ENCODE assay signal across 8 mouse cellular contexts in the genomic region with DNA sequence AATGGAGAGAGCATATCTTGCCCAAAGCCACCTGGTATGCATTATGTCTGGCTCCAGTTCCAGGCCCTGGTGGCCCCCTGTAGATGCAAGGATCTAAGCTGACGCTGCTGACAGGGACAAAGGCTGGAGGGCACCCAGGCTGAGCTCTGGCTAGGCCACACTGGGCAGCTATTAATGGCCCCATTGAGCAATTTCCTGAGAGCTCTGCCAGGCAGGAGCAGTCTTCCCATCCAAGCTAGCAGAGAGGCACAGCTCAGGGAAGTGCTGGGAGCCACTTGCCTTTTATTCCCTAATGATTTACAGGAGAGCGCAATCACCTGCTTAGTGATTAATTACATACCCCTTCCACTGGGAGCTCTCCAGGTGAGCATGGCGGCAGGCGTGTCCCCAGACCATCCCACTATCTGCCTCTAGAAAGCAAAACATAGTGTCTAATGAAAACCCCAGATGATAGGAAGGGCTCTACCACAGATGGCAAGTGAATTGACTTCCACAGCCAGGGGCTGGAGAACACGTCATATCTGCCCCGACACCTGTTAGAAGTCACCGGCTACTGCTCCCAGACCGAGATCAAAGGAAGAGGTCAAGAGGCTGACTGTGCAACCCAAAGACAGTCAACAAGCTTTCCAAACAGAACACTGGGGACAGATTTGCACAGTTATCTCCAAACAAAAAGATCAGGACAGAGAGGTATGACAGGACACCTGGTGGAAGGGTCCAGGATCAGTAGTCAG. TPM values are rescaled to one million over a fixed set of nuclear protein-coding genes. Genes with fewer than 3 reads are reported as not detected.
DNase-seq lines count a peak whose midpoint lies in the region; ATAC-seq and TF ChIP-seq lines count a peak whose summit lies in the region.

No protein-coding gene starts in this region.

- peak; percentile 56; the same call in 1 of the 2 replicates for ATAC-seq in stomach, embryonic 15.5 days (ENCODE audit: insufficient read depth, low FRiP score, low read depth)
- ATAC-seq in stomach, postnatal 0 days (ENCODE audit: low FRiP score, low TSS enrichment), result no peak
- no peak; the same call in 1 of the 2 replicates for ATAC-seq in intestine, embryonic 14.5 days (replicated peaks; ENCODE audit: low FRiP score, low TSS enrichment, low read depth)
- peak; percentile 73 for ATAC-seq in liver, embryonic 12.5 days
- ATAC-seq in hindbrain, embryonic 11.5 days (ENCODE audit: low FRiP score), result no peak

- DNase-seq in stomach, postnatal 0 days (ENCODE audit: low spot score), result no peak
- no peak for DNase-seq in intestine, embryonic 14.5 days (ENCODE audit: low spot score)
- peak; percentile 83 for DNase-seq in yolk sac, embryonic 10.5 days (ENCODE audit: low spot score)
- no peak for DNase-seq in thymus, postnatal 10 days (ENCODE audit: low spot score in 2 of 2)
- DNase-seq in hindbrain, embryonic 11.5 days (ENCODE audit: low spot score), result no peak
- no peak for DNase-seq in cerebellum, adult 8-10 months

- peaks cover 10% of the 10 kb centered on the region for H3K4me1 ChIP-seq in stomach, embryonic 15.5 days
- peaks cover 4% of the 10 kb centered on the region; the same call in 1 of the 2 replicates for H3K4me1 ChIP-seq in stomach, postnatal 0 days (replicated peaks; ENCODE audit: control insufficient read depth, insufficient read depth)
- H3K4me1 ChIP-seq in intestine, embryonic 14.5 days (replicated peaks; ENCODE audit: control insufficient read depth, insufficient read depth, low read length), result peaks cover 7% of the 10 kb centered on the region
- peaks cover 19% of the 10 kb centered on the region for H3K4me1 ChIP-seq in liver, embryonic 12.5 days
- H3K4me1 ChIP-seq in hindbrain, embryonic 11.5 days (replicated peaks; ENCODE audit: control insufficient read depth, insufficient read depth, low read length), result no peaks in the 10 kb centered on the region

- H3K27me3 ChIP-seq in stomach, embryonic 15.5 days (replicated peaks), result no peaks in the 10 kb centered on the region
- H3K27me3 ChIP-seq in stomach, postnatal 0 days (ENCODE audit: control insufficient read depth, insufficient read depth, low read length), result no peaks in the 10 kb centered on the region
- no peaks in the 10 kb centered on the region for H3K27me3 ChIP-seq in intestine, embryonic 14.5 days (replicated peaks; ENCODE audit: control insufficient read depth, insufficient read depth, low read length)
- no peaks in the 10 kb centered on the region for H3K27me3 ChIP-seq in liver, embryonic 12.5 days (replicated peaks)
- no peaks in the 10 kb centered on the region for H3K27me3 ChIP-seq in hindbrain, embryonic 11.5 days (ENCODE audit: control insufficient read depth, insufficient read depth, low read length)

- WGBS in stomach, embryonic 15.5 days, result 75% methylated on average over 8 of the region's 8 CpGs
- 71% methylated on average over 8 of the region's 8 CpGs for WGBS in stomach, postnatal 0 days
- WGBS in intestine, embryonic 14.5 days, result 79% methylated on average over 8 of the region's 8 CpGs
- WGBS in liver, embryonic 12.5 days (ENCODE audit: insufficient replicate concordance), result 71% methylated on average over 8 of the region's 8 CpGs
- 91% methylated on average over 8 of the region's 8 CpGs for WGBS in hindbrain, embryonic 11.5 days

- TF ChIP-seq EP300 in stomach, postnatal 0 days (optimal IDR thresholded peaks at IDR 0.05), result no peak

- no peak for TF ChIP-seq CTCF in stomach, postnatal 0 days (IDR thresholded peaks at IDR 0.05; ENCODE audit: low read depth)

- no peak overlapping the region for H3K9ac ChIP-seq in stomach, embryonic 15.5 days
- H3K9ac ChIP-seq in stomach, postnatal 0 days (ENCODE audit: low read length), result no peak overlapping the region
- H3K9ac ChIP-seq in intestine, embryonic 14.5 days (ENCODE audit: low read length), result no peak overlapping the region
- no peak overlapping the region for H3K9ac ChIP-seq in liver, embryonic 12.5 days
- H3K9ac ChIP-seq in hindbrain, embryonic 11.5 days (ENCODE audit: low read depth, low read length), result no peak overlapping the region

- H3K9me3 ChIP-seq in stomach, embryonic 15.5 days, result no peaks in the 10 kb centered on the region
- no peaks in the 10 kb centered on the region for H3K9me3 ChIP-seq in stomach, postnatal 0 days (ENCODE audit: control insufficient read depth, low read length)
- H3K9me3 ChIP-seq in intestine, embryonic 14.5 days (ENCODE audit: control insufficient read depth, low read length), result peaks cover 4% of the 10 kb centered on the region; the same call in 1 of the 2 replicates
- H3K9me3 ChIP-seq in liver, embryonic 12.5 days (replicated peaks), result 0 out of 2 replicates have a peak, but pooled peaks cover 4% of the 10 kb centered on the region
- H3K9me3 ChIP-seq in hindbrain, embryonic 11.5 days (ENCODE audit: control insufficient read depth, low read length), result no peaks in the 10 kb centered on the region

- H3K27ac ChIP-seq in stomach, embryonic 15.5 days, result peak overlapping the region; percentile 38; the same call in 1 of the 2 replicates
- H3K27ac ChIP-seq in stomach, postnatal 0 days (replicated peaks), result no peak overlapping the region
- H3K27ac ChIP-seq in intestine, embryonic 14.5 days (ENCODE audit: low read depth), result peak overlapping the region; percentile 16; the same call in 1 of the 2 replicates
- H3K27ac ChIP-seq in liver, embryonic 12.5 days, result peak overlapping the region; percentile 54; the same call in 1 of the 2 replicates
- H3K27ac ChIP-seq in hindbrain, embryonic 11.5 days (ENCODE audit: low read depth, low read length), result no peak overlapping the region

- no peak overlapping the region for H3K4me3 ChIP-seq in stomach, embryonic 15.5 days (replicated peaks)
- H3K4me3 ChIP-seq in stomach, postnatal 0 days (ENCODE audit: low read depth, low read length), result no peak overlapping the region
- no peak overlapping the region for H3K4me3 ChIP-seq in intestine, embryonic 14.5 days (ENCODE audit: low read depth, low read length)
- no peak overlapping the region for H3K4me3 ChIP-seq in liver, embryonic 12.5 days
- H3K4me3 ChIP-seq in hindbrain, embryonic 11.5 days (ENCODE audit: low read depth, low read length), result no peak overlapping the region

- peaks cover 17% of the 10 kb centered on the region; the same call in 1 of the 2 replicates for H3K36me3 ChIP-seq in stomach, embryonic 15.5 days
- H3K36me3 ChIP-seq in stomach, postnatal 0 days (ENCODE audit: control insufficient read depth, insufficient read depth, low read length), result no peaks in the 10 kb centered on the region
- H3K36me3 ChIP-seq in intestine, embryonic 14.5 days (ENCODE audit: control insufficient read depth, insufficient read depth, low read length), result peaks cover 16% of the 10 kb centered on the region
- peaks cover 18% of the 10 kb centered on the region for H3K36me3 ChIP-seq in liver, embryonic 12.5 days
- peaks cover 4% of the 10 kb centered on the region; the same call in 1 of the 2 replicates for H3K36me3 ChIP-seq in hindbrain, embryonic 11.5 days (ENCODE audit: control insufficient read depth, insufficient read depth, low read length)

- no peak overlapping the region for H3K4me2 ChIP-seq in stomach, embryonic 15.5 days
- H3K4me2 ChIP-seq in stomach, postnatal 0 days (replicated peaks; ENCODE audit: low read depth), result no peak overlapping the region
- no peak overlapping the region for H3K4me2 ChIP-seq in intestine, embryonic 14.5 days (ENCODE audit: low read length)
- no peak overlapping the region for H3K4me2 ChIP-seq in liver, embryonic 12.5 days
- H3K4me2 ChIP-seq in hindbrain, embryonic 11.5 days (replicated peaks; ENCODE audit: low read depth, low read length), result no peak overlapping the region

RNA-seq across cellular contexts. Expression of gene Lrp5, which starts 12.1 kb away (rescaled TPM):
- 5.3 and 6.2 TPM in 2 replicates for polyA plus RNA-seq in stomach, embryonic 15.5 days (2015; fragmentation: Nextera tagmentation; extraction: Ambion mirVana)
- 2.6 and 2.7 TPM in 2 replicates for polyA plus RNA-seq in stomach, postnatal 0 days (2015; fragmentation: Nextera tagmentation; extraction: Ambion mirVana)
- polyA plus RNA-seq in intestine, embryonic 14.5 days (2014; fragmentation: Nextera tagmentation; extraction: Ambion mirVana), result 7.8 and 7.9 TPM in 2 replicates
- polyA plus RNA-seq in liver, embryonic 12.5 days (2016; fragmentation: Nextera tagmentation; extraction: Ambion mirVana), result 2.7 TPM in 2 replicates
- 3.0 and 5.1 TPM in 2 replicates for polyA plus RNA-seq in hindbrain, embryonic 11.5 days (2014; fragmentation: Nextera tagmentation; extraction: Ambion mirVana)

RNA-seq across cellular contexts. Expression of gene 1810055G02Rik, which starts 33.8 kb away (rescaled TPM):
- 31.6 and 35.9 TPM in 2 replicates for polyA plus RNA-seq in stomach, embryonic 15.5 days (2015; fragmentation: Nextera tagmentation; extraction: Ambion mirVana)
- 17.1 and 18.8 TPM in 2 replicates for polyA plus RNA-seq in stomach, postnatal 0 days (2015; fragmentation: Nextera tagmentation; extraction: Ambion mirVana)
- 34.1 and 36.4 TPM in 2 replicates for polyA plus RNA-seq in intestine, embryonic 14.5 days (2014; fragmentation: Nextera tagmentation; extraction: Ambion mirVana)
- 16.4 and 16.5 TPM in 2 replicates for polyA plus RNA-seq in liver, embryonic 12.5 days (2016; fragmentation: Nextera tagmentation; extraction: Ambion mirVana)
- polyA plus RNA-seq in hindbrain, embryonic 11.5 days (2014; fragmentation: Nextera tagmentation; extraction: Ambion mirVana), result 39.4 and 41.8 TPM in 2 replicates

Comparison
In these comparisons a context has a peak if more than half of its experiments do, and no peak if none do; other contexts are left out.
1. ATAC-seq: peak in stomach, embryonic 15.5 days (single experiment) and liver, embryonic 12.5 days (single experiment); none in stomach, postnatal 0 days (single experiment), intestine, embryonic 14.5 days (single experiment) and hindbrain, embryonic 11.5 days (single experiment).
2. H3K27ac ChIP-seq: peak in stomach, embryonic 15.5 days (single experiment), intestine, embryonic 14.5 days (single experiment) and liver, embryonic 12.5 days (single experiment); none in stomach, postnatal 0 days (single experiment) and hindbrain, embryonic 11.5 days (single experiment).